Mouse (Mus musculus) mouse trophoblast stem cell (cell line): ENCODE data around the gene Zfp553.

ENCODE experiments used
- in situ Hi-C, 2 experiments: fragments of 300-500 bp; cut with MseI, MboI; formaldehyde crosslinking; loops; 2 replicates in 1 of 2; 3 replicates in 1 of 2; pipeline ENCODE4 v1.15.1; 2025

Gene Zfp553

DNA sequence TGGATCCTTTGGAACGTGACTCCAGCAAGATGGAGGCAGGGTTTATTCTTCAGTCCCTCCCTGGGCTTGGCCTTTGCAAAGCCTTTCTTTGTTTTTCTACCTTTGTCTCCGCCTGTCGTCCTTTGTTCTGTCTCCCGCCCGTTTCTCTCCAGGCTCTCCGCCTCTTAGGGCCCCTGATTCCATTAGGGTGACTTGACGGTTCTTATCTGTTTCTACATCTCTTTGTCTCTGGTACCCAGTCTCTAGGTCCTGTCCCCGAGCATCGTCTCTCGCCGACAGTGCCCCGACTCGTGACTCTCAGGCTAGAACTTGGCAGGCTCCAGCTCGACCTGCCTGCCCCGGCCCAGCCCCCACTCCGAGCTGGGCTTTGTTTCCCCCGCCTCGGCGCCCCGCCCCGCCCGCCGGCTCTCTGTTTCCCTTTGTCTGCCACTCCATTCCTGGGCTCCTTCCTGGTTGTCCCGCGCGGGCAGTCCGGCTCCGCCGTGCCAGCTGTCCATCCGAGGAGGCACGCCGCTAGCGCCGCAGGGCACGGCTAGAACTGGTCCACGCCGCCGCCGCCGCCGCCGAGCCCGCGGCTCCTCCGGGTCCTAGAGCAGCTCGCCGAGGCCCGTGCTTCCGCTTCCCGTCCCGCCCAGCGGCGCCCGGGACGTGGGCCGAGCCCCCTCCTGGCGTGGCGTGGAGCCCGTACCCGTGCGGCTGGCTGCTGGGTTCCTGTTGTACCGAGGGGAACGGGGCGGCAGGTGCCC lies at the start of gene Zfp553, which contains the start of gene Sept1:
Zfp553 (plus strand) TSS at position 440 of the 746 bp plus-strand sequence.
Sept1 (minus strand) TSS at position 509 of the 746 bp plus-strand sequence.
- in situ Hi-C loops: no loop called here

DNA sequence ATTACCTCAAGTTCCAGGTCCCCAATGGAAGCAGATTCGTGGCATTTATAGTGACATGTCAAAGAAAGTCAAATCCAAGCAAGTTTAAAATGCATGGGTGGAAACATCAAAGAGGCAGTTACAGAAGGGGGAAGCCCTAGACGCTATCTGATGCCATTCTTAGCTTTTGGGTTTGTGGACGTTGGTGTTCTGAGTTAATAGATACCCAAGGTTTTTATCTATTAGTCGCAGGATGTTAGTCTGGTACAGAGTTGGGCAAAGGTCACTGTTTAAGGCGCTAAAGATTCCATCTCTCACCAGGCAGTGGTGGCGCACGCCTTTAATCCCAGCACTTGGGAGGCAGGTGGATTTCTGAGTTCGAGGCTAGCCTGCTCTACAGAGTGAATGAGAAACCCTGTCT lies 49.5 kb upstream of the Zfp553 start:
- in situ Hi-C loops: loop anchor here in 1 of 2 experiments (5.0 kb wide), 1 partner anchor 41 kb away; no protein-coding TSS in a partner anchor

DNA sequence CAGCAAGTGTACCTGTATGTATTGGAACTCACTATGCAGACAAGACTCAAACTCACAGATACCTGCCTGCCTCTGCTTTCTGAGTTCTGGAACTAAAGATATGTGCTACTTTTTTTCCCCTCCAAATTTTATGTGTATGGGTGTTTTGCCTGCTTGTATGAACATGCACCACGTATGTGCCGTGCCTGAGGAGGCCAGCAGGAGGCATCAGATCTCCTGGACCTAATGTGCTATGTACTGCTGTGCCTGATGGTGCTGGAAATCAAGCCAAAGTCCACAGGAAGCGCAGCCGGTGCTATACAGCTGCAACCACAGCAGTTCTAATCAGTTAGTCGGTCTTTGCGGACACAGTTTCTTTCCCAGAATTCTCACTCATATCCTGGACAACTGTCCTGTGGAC lies 49.0 kb upstream of the Zfp553 start:
- in situ Hi-C loops: loop anchor here in 1 of 2 experiments (5.0 kb wide), 1 partner anchor 42 kb away; no protein-coding TSS in a partner anchor

DNA sequence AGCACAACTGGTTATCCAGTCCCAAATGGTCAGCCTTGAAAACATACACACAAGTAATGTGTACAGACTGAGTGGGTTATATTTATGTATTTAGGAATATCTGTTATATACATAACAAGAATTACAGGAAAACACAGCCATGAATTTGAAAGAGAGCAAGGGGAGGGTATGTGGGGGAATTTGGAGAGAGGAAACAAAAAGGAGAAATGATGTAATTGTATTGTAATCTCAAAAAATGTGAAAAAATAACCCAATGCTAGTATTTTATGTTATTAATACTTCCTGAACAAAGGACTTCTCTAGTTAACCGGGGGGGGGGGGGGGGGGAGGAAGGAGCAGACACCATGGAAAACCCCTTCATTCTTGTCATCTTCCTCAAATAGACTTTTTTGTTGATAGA lies 48.1 kb upstream of the Zfp553 start:
- in situ Hi-C loops: loop anchor here (5.0 kb wide), 2 partner anchors 42 to 52 kb away; no protein-coding TSS in a partner anchor

DNA sequence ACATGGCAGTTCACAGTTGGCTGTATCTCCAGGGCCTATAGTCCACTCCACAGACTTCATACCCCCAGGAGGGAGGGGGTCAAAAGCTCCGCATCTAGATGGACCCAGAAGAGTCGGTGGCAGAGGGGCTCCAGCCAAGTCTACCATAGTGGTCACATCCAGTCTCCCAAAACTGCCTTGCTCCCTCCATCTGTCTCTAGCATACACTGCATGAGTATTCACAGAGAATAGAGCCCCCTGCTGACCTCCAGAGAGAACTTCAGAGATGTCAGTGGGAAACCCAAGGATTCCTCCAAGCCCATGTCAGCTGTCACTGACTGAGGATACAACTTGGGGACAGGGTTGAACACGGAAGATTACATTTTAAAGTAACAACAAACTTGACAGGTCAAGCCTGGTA lies 47.3 kb upstream of the Zfp553 start:
- in situ Hi-C loops: loop anchor here in 1 of 2 experiments (5.0 kb wide), 1 partner anchor 53 kb away; no protein-coding TSS in a partner anchor

DNA sequence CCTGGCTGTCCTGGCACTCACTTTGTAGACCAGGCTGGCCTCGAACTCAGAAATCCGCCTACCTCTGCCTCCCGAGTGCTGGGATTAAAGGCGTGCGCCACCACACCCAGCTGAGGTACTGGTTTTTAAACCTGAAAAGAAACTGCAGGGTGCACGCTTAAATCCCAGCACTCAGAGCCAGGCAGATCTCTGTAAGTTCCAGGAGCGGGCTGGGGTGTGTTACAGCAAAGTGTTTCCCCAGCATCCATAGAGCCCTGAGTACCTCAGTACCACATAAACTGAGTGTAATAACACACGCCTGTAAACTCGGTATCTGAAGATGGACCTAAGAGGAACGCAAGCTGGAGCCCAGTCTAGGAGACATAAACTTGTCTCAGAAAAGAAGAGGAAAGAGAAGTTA lies 45.5 kb upstream of the Zfp553 start:
- in situ Hi-C loops: loop anchor here in 1 of 2 experiments (5.0 kb wide), 1 partner anchor 55 kb away; no protein-coding TSS in a partner anchor

DNA sequence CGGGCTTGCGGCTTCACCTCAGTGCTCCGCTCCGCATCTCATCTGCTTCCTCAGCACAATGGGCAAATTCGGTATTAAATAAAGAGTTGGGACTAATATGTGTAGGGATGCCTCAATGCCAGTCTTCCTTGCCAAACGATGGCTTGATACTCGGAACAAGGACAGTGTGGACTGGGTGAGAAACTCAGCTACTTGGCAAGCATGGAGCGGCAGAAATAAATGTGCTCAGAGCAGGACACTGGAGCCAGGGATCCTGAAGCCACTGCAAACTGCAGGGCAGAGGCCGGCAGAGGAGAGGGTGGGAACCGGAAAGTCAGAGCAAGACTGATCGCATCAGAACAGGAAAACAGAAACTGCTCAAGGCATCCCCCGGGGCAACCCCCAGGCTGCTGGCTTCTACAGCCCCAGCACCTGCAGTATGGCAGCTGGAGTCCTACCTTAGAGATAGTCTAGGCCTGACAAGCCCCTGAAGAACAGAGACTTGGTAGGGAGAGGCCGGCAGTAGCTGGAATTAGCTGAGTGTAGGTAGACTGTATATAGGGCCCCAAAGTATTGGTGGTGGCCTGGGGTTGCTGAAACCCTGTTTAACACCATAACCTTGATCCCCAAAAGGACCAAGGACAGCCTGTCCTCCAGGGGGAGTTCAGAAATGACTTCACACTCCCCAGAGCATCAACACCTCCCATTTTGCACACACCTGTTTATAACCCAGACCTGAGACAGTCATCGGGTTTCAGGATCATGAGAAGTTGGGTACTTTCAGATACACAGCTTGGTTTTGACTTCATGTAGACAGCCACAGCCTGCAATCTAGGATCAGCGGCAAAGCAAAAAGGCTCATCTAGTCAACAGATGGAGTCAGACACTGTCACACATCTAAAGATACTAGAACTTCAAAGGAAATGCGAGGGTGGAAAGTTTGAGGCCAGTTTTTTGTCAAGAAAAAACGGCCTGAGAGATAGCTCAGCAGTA lies 44.3 kb upstream of the Zfp553 start:
- in situ Hi-C loops: loop anchor here in 1 of 2 experiments (5.0 kb wide), 1 partner anchor 56 kb away; no protein-coding TSS in a partner anchor

DNA sequence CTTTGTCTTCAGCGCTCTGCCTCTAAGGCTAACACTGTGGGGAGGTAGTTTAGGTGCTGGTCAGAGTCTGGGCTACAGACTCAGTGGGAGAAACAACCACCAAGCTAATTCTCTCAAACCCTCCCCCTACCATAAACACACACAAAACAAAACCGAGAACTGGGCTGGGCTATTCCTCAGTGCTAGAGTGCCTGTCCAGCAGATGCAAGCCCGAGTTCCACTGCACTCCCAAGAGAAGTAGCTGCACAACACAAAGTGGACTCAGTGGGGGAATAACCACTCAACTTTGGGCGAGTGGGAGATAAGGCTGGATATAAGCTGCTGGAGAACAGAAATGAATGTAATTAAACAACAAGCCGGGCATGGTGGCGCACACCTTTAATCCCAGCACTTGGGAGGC lies 42.2 kb upstream of the Zfp553 start:
- in situ Hi-C loops: no loop called here

DNA sequence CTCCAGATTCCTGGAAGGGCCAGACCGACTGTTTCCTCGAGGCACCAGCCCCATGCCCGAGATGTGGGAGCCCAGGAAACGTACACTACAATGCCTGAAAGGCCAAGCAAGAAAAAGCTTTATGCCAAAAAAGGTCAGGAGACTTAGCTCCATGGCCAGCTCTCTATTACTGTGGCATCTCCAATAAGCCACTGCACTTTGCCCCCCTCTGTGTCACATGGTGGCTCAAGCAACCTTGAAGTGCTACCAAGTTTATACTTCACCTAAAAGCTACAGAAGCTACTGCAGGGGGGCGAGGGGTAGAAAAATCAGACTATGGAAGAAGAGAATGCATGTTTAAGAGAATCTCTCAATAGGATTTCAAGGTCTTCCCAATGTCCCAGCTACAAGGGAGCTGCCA lies 39.9 kb upstream of the Zfp553 start:
- in situ Hi-C loops: no loop called here

DNA sequence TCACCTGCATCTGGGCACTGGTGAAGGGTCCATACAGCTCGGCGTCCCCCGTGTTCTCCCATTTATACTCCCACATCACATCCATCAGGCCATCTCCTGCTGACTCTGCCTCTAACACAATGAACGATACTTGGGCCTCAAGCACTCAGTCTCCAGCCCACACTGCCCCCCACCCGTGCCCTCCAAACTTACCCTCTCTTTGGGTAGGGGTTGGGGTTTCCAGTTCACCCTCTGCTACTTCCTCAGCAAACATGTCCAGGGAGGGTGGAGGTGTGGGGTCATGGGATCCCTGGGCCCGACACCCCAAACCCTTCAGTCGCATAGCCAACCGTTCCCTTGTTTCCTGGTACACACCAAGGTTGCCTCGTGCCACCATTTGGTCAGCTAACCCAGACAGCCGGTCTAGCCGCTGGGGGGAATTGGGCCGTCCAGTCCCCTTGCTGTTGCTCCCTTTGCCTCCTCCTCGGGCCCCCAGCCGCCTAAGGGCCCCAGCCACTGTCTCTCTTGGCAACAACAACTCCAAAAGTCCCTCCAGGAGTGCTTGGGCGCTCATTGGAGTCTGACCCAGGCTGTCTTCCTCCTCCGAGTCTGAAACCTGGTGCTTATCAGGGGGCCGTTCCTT lies 38.7 kb upstream of the Zfp553 start:
- in situ Hi-C loops: no loop called here

DNA sequence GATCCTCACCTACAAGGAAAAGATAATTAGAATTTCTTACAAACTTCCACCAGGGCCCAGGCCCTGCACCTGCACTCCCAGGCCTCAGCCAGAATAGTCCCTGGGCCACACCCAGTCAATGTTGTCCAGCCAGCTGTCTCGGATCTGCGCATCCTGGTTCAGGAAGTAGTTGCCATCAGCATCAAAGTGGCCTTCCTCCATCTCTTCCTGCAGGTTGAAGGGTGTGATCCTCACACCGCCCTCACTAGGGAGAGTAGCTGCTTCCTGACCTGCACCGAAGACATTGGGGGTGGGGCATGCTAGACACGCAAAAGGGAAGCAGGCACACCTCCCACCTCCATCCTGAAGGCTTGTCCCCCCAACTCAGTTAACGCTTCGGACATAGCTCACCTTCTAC lies 38.2 kb upstream of the Zfp553 start:
- in situ Hi-C loops: no loop called here

DNA sequence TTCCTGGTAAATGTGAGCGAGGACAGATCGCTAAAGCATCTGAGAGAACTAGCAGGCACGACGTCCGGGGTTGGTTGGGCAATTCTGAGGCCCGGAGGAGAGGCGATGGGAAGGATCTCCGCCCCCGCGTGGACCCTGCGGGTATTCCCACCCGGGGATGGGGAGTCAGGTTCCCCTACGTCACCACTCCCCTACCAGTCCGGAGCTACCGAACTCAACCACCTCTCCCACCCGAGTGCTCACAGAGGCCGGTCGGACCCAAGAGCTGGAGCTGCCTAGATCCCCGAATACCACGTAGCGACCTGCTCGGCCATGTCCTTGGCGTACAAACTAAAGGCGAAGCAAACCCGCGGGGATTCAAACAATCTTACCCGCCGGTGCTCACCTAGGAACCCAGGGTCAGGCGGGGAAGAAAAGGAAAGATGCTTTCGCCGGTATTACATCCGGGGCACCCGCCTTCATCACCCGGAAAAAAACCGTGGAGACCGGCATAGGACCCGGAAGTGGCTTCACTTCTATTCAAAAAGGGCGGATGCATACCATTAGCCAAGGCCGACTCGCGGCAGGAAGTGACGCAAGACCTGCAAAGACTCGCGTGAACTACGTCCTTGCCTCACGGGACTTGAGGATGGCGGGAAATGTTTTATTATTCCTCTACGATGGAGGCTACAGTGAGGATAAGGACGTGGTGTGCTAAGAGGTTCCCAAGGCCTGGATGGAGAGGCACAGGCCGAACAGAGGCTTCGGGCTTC lies 37.1 kb upstream of the Zfp553 start, which contains the start of gene Cd2bp2:
Cd2bp2 (minus strand) TSS at position 507 of the 752 bp plus-strand sequence.
- in situ Hi-C loops: no loop called here

DNA sequence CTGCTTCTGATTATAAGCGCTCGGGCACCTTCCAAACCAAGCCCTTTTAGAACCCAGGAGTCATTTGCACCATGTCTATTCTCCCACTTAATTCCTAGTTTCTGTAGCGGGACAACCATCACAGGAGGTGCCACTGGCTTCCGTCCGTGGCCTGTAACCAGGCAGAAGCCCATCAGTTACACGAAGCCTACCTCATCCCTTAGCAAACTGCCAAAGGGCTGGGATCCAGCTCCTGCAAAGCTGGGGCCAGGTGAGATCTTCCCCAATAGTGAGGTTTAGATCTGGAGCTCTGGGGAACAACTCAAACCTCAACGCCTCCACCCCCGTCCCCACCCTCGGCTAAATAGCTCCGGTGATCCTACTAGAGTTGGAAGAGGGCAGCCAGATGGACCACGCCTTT lies 36.4 kb upstream of the Zfp553 start:
- in situ Hi-C loops: no loop called here

DNA sequence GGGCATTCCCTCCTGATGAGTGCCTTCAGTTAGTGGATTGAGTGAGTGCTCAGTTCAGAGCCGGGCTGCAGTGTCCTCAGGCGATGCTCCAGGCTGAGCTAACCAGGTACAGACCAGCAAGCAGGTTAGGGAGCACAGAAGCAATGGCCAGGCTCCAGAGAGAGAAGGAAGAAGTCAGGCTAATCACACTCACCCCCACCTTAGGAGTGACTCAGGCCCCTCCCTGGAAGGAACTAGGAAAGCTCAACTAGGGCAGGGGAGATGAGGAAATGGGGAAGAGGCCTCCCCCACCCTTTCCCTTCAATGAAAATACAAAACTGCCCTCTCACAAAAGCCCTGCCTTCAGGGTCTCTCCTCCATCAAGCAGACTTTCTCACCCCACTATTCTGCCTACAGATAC lies 26.3 kb upstream of the Zfp553 start:
- in situ Hi-C loops: no loop called here

DNA sequence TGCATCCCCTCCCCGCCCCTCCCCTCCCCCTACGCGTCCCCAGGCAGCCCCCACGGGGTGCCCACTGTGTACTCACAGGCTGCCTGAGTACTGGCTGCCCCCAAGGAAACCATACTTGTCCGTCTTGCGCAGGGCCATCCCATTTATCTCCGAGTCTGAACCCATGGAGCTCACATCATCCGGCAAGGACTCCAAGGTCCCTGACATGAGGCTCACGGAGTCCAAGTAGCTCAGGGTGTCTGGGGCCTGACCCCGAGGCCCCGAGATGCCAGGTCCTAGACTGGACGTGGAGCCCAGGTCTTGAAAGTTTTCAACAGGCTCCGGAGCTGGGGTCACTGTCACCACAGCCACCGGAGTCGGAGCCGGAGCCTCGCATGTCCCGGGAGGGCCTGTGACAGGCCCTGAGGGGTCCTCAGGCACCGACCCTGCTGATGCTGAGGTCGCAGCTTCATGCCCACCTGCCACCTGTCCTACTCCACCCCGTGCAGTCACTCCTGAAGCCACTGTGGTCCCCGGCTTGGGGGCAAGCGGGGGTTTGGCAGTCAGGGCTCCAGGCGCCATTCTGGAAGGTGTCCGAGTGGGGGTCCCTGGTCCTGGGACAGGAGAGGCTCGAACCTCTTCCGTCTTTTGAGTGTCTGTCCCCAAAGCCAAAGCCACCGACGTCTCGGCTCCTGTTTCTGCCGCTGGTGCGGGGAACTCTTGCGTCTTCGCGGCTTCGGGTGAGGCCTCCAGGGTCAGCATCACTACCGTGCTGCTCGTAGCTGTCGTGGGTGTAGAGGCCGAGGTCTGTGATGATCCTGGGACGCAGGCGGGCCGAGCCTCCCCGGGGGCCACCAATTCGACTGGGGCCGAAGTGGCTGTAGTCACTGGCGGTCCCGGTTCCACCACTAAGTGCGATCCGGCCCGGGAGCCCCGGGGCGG lies 25.2 kb upstream of the Zfp553 start:
- in situ Hi-C loops: no loop called here

DNA sequence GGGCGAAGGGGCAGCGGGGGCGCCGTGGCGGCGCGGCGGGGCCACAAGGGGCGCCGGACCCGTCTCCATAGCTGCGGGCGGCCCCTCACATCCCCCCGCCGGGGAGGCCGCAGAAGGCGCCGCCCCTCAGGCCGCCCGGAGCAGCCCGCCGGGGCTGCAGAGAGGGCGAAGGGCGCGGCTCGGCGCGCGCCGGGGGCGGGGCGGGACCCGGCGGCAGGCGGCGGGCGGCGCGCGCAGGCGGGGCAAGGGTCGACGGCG lies 24.6 kb upstream of the Zfp553 start, which contains the start of gene Tbc1d10b:
Tbc1d10b (minus strand) TSS at position 174 of the 258 bp plus-strand sequence.
- in situ Hi-C loops: no loop called here

DNA sequence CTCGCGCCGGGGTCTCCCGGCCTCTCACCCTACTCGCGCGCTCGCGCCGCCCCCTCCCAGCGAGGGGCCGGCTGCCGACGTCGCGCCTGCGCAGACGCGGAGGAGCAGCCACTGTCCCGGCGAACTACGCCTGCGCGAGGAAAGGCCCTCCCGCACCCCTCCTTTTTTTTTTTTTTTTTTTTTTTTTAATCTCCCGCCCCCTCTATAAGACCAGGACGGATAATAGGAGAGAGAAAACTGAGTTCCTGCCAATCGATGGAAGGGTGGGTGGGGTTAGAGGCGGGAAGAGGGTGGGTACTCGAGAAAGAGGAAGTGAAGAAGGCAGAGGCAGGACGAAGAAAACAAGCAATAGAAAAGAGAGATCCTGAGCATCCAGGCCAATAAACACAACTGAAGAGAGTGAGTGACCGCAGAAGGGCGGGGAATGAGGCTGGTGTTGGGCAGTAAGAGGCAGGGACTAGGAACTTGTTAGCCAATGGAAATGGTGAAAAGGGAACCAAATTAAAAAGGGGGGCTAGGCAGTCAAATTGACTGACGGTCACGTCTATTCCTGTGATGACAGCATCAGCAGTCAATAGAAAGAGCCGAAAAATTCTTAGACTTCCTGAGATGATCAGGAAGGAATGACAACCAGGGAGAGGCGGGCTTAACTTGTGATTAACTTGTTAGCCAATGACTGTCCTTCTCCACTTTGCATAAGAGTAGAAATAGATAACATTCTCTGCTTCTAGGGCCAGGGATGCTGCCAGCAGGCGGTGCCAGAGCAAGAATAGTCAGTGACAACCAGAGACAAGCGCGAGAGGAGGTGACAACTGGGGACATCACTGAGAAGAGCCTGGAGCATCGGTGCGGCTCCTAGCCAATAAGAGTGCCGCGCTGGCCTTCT lies 24.1 kb upstream of the Zfp553 start, which contains the start of gene Mylpf:
Mylpf (plus strand) TSS at position 338 of the 886 bp plus-strand sequence.
- in situ Hi-C loops: no loop called here

DNA sequence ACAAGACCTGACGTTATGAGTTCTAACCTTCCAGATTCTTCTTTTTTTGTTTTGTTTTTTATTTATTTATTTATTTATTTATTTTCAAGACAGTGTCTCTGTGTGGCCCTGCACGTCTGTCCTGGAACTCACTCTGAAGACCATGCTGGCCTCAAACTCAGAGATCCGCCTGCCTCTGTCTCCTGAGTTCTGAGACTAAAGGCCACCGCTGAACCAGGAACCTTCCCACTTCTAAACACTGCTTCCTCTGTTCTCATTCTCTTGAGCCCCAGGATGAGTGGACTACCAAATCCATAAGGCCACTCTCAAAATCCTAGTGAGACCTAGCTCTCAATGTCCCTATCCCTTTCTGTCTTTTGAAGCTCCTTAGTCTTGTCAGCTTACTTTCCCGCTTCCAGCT lies 23.0 kb upstream of the Zfp553 start:
- in situ Hi-C loops: no loop called here

DNA sequence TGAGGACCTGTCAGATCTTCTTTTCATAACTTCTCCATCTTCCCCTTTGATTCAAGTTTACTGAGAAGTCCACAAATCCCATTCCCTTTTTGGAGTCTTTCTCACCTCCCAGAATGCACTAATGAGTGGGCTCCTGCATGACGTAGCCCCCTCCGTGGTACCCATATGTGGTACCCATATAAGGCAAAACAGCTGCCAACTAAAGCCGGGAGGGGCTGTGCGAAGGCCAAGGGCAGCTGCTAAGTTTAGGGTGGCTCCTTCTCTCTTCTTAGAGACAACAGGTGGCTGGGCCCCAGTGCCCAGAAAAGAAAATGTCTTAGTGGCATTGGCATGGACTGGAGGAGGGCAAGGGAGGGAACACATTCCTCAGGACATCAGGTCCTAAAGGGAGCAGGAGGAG lies 22.6 kb upstream of the Zfp553 start:
- in situ Hi-C loops: no loop called here
